Mouse (Mus musculus): ENCODE results near the gene Ppp2r5a. TPM values are rescaled to one million over a fixed set of nuclear protein-coding genes. Genes with fewer than 3 reads are reported as not detected.
A peak's percentile ranks its signal among the peaks of the same experiment; 100 is the strongest.

Ppp2r5a gene
- polyA plus RNA-seq, 1 experiment from 2014 or later = 19.4 TPM

DNA sequence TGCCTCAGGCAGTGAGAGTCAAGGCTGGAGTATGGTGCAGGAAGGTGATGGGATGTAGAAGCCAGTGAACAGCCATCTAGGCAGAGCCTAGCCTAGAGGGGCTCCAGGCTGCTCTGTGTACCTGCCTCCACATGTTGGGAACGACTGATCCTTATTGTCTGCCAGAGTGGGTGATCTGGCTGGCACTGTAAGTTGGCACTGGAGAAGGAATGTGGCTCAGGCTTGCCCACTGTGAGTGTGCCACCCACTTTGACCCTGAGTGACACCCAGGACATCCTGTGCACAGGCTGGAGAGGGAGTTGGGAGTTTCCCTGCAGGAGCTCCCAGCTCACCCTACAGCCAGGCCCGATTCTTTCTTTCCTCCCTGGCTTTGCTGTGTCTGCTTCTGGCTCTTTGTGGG, 63.2 kb downstream of the Ppp2r5a start:
- no peak for DNase-seq (ENCODE audit: low spot score)
- no peaks in the 10 kb centered on the region for H3K9me3 ChIP-seq (ENCODE audit: control insufficient read depth, low read length)
- H3K36me3 ChIP-seq (ENCODE audit: control insufficient read depth, insufficient read depth, low read length) = peaks cover 21% of the 10 kb centered on the region
- H3K4me1 ChIP-seq (replicated peaks; ENCODE audit: control insufficient read depth, insufficient read depth, low read length) = no peaks in the 10 kb centered on the region
- H3K27ac ChIP-seq (ENCODE audit: low read depth, low read length) = no peak overlapping the region
- H3K4me3 ChIP-seq (ENCODE audit: low read depth, low read length) = no peak overlapping the region
- ATAC-seq (replicated peaks; ENCODE audit: low FRiP score) = no peak
- 94% methylated on average over 2 of the region's 2 CpGs for WGBS
- no peaks in the 10 kb centered on the region for H3K27me3 ChIP-seq (ENCODE audit: control insufficient read depth, insufficient read depth, low read length)
- H3K9ac ChIP-seq (ENCODE audit: low read length) = no peak overlapping the region
- no peak overlapping the region for H3K4me2 ChIP-seq (ENCODE audit: low read depth, low read length, severe bottlenecking)

- no peak for ATAC-seq (replicated peaks; ENCODE audit: low FRiP score)
- no peaks in the 10 kb centered on the region for H3K27me3 ChIP-seq (ENCODE audit: control insufficient read depth, insufficient read depth, low read length)
- no peak overlapping the region for H3K4me2 ChIP-seq (ENCODE audit: low read depth, low read length, severe bottlenecking)
- no peaks in the 10 kb centered on the region for H3K4me1 ChIP-seq (replicated peaks; ENCODE audit: control insufficient read depth, insufficient read depth, low read length)
- H3K27ac ChIP-seq (ENCODE audit: low read depth, low read length) = no peak overlapping the region
- WGBS = 87% methylated on average over 5 of the region's 5 CpGs
- H3K4me3 ChIP-seq (ENCODE audit: low read depth, low read length) = no peak overlapping the region
- no peak for DNase-seq (ENCODE audit: low spot score)
- H3K9ac ChIP-seq (ENCODE audit: low read length) = no peak overlapping the region
- H3K36me3 ChIP-seq (ENCODE audit: control insufficient read depth, insufficient read depth, low read length) = peaks cover 5% of the 10 kb centered on the region
- H3K9me3 ChIP-seq (ENCODE audit: control insufficient read depth, low read length) = no peaks in the 10 kb centered on the region
Measured at GRCm38 (mm10) chr1:191334500-191334899, 68.6 kb downstream of the Ppp2r5a start.

GRCm38 (mm10) chr1:191330356-191330755, 72.7 kb downstream of the Ppp2r5a start:
- WGBS = 89% methylated on average over 4 of the region's 4 CpGs
- Histone ChIP-seq H3K4me3 (ENCODE audit: low read depth, low read length) (no peak overlapping the region), H3K9ac (ENCODE audit: low read length) (no peak overlapping the region), H3K4me1 (replicated peaks; ENCODE audit: control insufficient read depth, insufficient read depth, low read length) (peaks cover 2% of the 10 kb centered on the region; the same call in 1 of the 2 replicates), H3K9me3 (ENCODE audit: control insufficient read depth, low read length) (no peaks in the 10 kb centered on the region), H3K27me3 (ENCODE audit: control insufficient read depth, insufficient read depth, low read length) (no peaks in the 10 kb centered on the region), H3K36me3 (ENCODE audit: control insufficient read depth, insufficient read depth, low read length) (no peaks in the 10 kb centered on the region; the same call in 1 of the 2 replicates), H3K4me2 (ENCODE audit: low read depth, low read length, severe bottlenecking) (no peak overlapping the region), H3K27ac (ENCODE audit: low read depth, low read length) (no peak overlapping the region)
- ATAC-seq (replicated peaks; ENCODE audit: low FRiP score) (no peak), DNase-seq (ENCODE audit: low spot score) (no peak)

DNA sequence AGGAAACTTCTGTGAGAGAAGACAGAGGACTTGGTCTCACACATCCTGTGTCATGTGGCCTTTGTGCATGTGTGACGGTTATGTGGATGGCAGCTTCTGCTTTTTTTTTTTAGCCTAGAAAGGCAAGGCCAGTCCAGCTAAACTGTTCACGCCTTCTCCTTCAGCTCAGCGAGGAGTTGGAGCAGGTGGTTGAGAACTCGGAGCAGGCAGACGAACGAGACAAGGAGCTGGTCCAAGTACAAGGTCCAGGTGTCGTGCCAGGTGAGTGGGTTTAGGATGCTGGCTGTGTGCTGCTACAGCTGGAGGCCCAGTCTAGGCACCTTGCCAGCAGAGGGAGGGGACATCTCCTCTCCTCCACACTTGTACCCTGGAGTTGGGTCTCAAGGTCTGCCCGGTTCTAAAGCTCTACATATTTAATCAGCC, 75.0 kb downstream of the Ppp2r5a start:
- H3K9me3 ChIP-seq (ENCODE audit: control insufficient read depth, low read length) = no peaks in the 10 kb centered on the region
- ATAC-seq (replicated peaks; ENCODE audit: low FRiP score) = no peak
- H3K4me1 ChIP-seq (replicated peaks; ENCODE audit: control insufficient read depth, insufficient read depth, low read length) = peaks cover 2% of the 10 kb centered on the region; the same call in 1 of the 2 replicates
- no peak overlapping the region for H3K4me3 ChIP-seq (ENCODE audit: low read depth, low read length)
- H3K4me2 ChIP-seq (ENCODE audit: low read depth, low read length, severe bottlenecking) = no peak overlapping the region
- H3K27ac ChIP-seq (ENCODE audit: low read depth, low read length) = no peak overlapping the region
- whole genome bisulfite sequencing = 92% methylated on average over 8 of the region's 8 CpGs
- no peaks in the 10 kb centered on the region for H3K36me3 ChIP-seq (ENCODE audit: control insufficient read depth, insufficient read depth, low read length)
- no peak overlapping the region for H3K9ac ChIP-seq (ENCODE audit: low read length)
- no peaks in the 10 kb centered on the region for H3K27me3 ChIP-seq (ENCODE audit: control insufficient read depth, insufficient read depth, low read length)
- no peak for DNase-seq (ENCODE audit: low spot score)

DNA sequence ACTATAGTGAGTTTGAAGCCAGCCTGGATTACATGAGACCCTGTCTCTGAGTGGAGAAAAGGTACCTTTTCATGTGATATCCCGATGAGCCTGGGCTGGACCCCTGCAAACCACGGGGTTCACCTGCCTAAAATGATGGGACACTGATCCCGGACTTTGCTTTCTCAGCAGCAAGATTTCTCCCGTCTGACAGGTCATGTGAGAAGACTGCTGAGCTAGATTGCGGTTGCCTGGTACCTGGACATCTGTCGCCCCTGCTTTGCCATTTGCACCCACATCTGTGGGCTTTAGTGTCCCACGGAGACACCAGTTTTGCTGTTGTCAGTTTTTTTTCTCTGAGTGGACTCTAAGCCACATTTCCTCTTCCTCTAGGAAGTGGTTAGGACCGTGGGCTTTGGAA, 75.8 kb downstream of the Ppp2r5a start:
- no peaks in the 10 kb centered on the region for H3K36me3 ChIP-seq (ENCODE audit: control insufficient read depth, insufficient read depth, low read length)
- H3K9ac ChIP-seq (ENCODE audit: low read length) = 0 out of 2 replicates have a peak overlapping the region, but pooled peaks have one; percentile 86
- peaks cover 2% of the 10 kb centered on the region; the same call in 1 of the 2 replicates for H3K4me1 ChIP-seq (replicated peaks; ENCODE audit: control insufficient read depth, insufficient read depth, low read length)
- H3K27me3 ChIP-seq (ENCODE audit: control insufficient read depth, insufficient read depth, low read length) = no peaks in the 10 kb centered on the region
- ATAC-seq (replicated peaks; ENCODE audit: low FRiP score) = no peak
- H3K27ac ChIP-seq (ENCODE audit: low read depth, low read length) = no peak overlapping the region
- no peaks in the 10 kb centered on the region for H3K9me3 ChIP-seq (ENCODE audit: control insufficient read depth, low read length)
- 85% methylated on average over 8 of the region's 8 CpGs for WGBS
- no peak overlapping the region; the same call in 1 of the 2 replicates for H3K4me3 ChIP-seq (ENCODE audit: low read depth, low read length)
- H3K4me2 ChIP-seq (ENCODE audit: low read depth, low read length, severe bottlenecking) = peak overlapping the region; percentile 84; the same call in 1 of the 2 replicates
- DNase-seq (ENCODE audit: low spot score) = no peak

DNA sequence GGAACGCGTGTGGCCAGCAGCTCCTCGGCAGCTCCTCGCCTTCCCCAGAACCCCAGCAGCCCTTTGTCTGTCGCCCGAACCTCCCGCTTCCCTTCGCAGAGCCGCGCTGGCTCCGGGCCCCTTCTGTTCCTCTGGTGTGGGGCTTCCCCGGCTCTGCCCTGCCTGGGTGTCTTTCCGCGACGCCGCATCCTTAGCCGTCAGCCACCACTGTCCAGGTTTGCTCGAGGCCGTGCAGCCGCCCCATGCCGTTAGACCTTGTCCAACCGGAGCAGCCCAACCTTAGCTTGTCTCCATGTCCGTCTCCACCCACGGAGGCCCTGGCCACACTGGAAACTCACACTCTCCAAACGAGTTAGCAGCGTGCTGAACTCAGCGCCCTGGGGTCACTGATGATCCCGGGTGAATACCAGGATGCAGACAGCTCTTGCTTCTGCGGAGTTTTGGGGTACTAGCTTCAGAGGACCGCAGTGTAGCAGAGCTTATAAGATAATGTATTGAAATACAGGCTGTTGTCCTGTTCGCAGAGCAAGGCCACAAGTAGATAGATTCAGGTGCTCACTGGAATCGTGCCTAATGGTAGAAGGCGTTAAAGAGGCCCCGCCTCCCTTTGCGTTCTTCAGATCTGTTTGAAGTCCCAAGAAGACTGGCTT, 76.7 kb downstream of the Ppp2r5a start:
- Histone ChIP-seq H3K9ac (ENCODE audit: low read length) (peak overlapping the region; percentile 86), H3K9me3 (ENCODE audit: control insufficient read depth, low read length) (no peaks in the 10 kb centered on the region), H3K4me1 (replicated peaks; ENCODE audit: control insufficient read depth, insufficient read depth, low read length) (peaks cover 2% of the 10 kb centered on the region; the same call in 1 of the 2 replicates), H3K27ac (ENCODE audit: low read depth, low read length) (0 out of 2 replicates have a peak overlapping the region, but pooled peaks have one; percentile 15), H3K36me3 (ENCODE audit: control insufficient read depth, insufficient read depth, low read length) (no peaks in the 10 kb centered on the region), H3K4me3 (ENCODE audit: low read depth, low read length) (peak overlapping the region; percentile 65), H3K4me2 (ENCODE audit: low read depth, low read length, severe bottlenecking) (peak overlapping the region; percentile 84), H3K27me3 (ENCODE audit: control insufficient read depth, insufficient read depth, low read length) (no peaks in the 10 kb centered on the region)
- DNase-seq (ENCODE audit: low spot score) (peak; percentile 80), ATAC-seq (replicated peaks; ENCODE audit: low FRiP score) (peak; percentile 72)
- WGBS = 1% methylated on average over 35 of the region's 35 CpGs

- no peaks in the 10 kb centered on the region for H3K9me3 ChIP-seq (ENCODE audit: control insufficient read depth, low read length)
- DNase-seq (ENCODE audit: low spot score) = peak; percentile 96
- peak; percentile 97 for ATAC-seq (replicated peaks; ENCODE audit: low FRiP score)
- peak within 1 kb of the TSS; percentile 84 for H3K4me2 ChIP-seq (ENCODE audit: low read depth, low read length, severe bottlenecking)
- no peaks in the 10 kb centered on the region for H3K36me3 ChIP-seq (ENCODE audit: control insufficient read depth, insufficient read depth, low read length)
- peak within 1 kb of the TSS; percentile 65 for H3K4me3 ChIP-seq (ENCODE audit: low read depth, low read length)
- H3K27me3 ChIP-seq (ENCODE audit: control insufficient read depth, insufficient read depth, low read length) = no peaks in the 10 kb centered on the region
- peak within 1 kb of the TSS; percentile 86 for H3K9ac ChIP-seq (ENCODE audit: low read length)
- H3K27ac ChIP-seq (ENCODE audit: low read depth, low read length) = 0 out of 2 replicates have a peak within 1 kb of the TSS, but pooled peaks have one; percentile 15
- under 1% methylated on average over 42 of the region's 42 CpGs for WGBS
- H3K4me1 ChIP-seq (replicated peaks; ENCODE audit: control insufficient read depth, insufficient read depth, low read length) = peaks cover 2% of the 10 kb centered on the region; the same call in 1 of the 2 replicates
Measured at GRCm38 (mm10) chr1:191325726-191326232, 77.3 kb downstream of the Ppp2r5a start, which contains the start of gene Tmem206. Gene Tmem206 (plus strand): TSS chr1:191325912.

DNA sequence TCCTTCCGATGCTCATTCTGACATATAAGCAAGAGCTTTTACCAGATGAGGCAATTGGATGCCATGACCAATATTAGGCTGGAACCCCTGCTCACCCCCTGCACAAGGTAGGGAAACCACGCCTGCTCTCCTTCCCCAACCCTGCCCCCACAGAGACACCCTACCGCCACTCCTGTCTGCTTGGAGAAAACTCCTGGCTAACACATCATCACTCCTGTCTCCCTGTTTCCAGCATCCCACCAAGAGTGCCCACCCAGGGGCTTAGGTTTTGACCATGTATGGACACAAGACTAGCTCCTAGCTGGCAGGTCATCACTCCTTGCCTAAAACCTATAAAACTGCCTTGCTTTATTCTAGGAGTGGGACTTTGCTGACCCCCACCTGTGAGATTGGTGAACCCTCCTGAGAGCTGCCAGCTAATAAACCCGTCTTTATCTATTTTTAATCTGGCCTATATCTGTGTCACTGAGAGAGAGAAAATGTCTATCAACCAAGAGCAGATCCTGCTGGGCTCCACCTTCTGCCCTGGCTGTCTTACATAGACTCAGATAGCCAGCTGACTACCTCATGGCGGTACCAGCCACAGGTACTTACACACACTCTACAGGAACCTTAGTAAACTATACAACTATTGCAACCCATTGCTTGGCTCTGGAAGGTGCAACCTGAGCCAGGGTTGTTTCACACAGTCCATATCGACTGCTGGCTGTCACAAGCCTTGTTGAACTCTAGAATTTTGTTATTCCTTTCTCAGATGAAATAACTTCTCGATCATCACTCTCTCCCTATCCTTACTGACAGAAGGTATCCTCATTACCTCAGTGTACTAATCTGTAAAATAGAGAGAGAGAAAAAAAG, 78.1 kb downstream of the Ppp2r5a start:
- Histone ChIP-seq H3K9ac (ENCODE audit: low read length) (peak overlapping the region; percentile 86), H3K9me3 (ENCODE audit: control insufficient read depth, low read length) (no peaks in the 10 kb centered on the region), H3K27ac (ENCODE audit: low read depth, low read length) (no peak overlapping the region), H3K27me3 (ENCODE audit: control insufficient read depth, insufficient read depth, low read length) (no peaks in the 10 kb centered on the region), H3K4me1 (replicated peaks; ENCODE audit: control insufficient read depth, insufficient read depth, low read length) (peaks cover 2% of the 10 kb centered on the region; the same call in 1 of the 2 replicates), H3K4me3 (ENCODE audit: low read depth, low read length) (no peak overlapping the region), H3K36me3 (ENCODE audit: control insufficient read depth, insufficient read depth, low read length) (no peaks in the 10 kb centered on the region), H3K4me2 (ENCODE audit: low read depth, low read length, severe bottlenecking) (no peak overlapping the region)
- DNase-seq (ENCODE audit: low spot score) = no peak
- 87% methylated on average over 7 of the region's 7 CpGs for WGBS
- 0 out of 2 replicates have a peak, but pooled peaks have one; percentile 5 for ATAC-seq (replicated peaks; ENCODE audit: low FRiP score)

Measured in forebrain, embryonic 11.5 days (tissue).